Mouse (Mus musculus) liver, embryonic 14.5 days (tissue): ENCODE results near the gene Cfap44. TPM values are rescaled to one million over a fixed set of nuclear protein-coding genes. Genes with fewer than 3 reads are reported as not detected.

ENCODE experiments used
- ATAC-seq: fragments of 200-750 bp; cut with Nextera tagmentation; 2 replicates; pipeline ENCODE4 v1.8.0; 2017; ENCODE audit warnings: moderate number of reproducible peaks, mild to moderate bottlenecking, moderate library complexity; ENCODE audit not compliant: insufficient read depth
- DNase-seq, 3 experiments: peaks; one replicate each; pipeline ENCODE4 v3.0.0-alpha.2; 2012 to 2013; ENCODE audit warnings: low read depth in 3 of 3, low spot score in 3 of 3
- H3K27ac ChIP-seq: fragments of 300-500 bp; sonication (generic); 2 replicates; pipeline ENCODE4 v1.5.1; 2014; ENCODE audit warnings: moderate library complexity, mild to moderate bottlenecking, control low read depth, inconsistent platforms
- H3K27me3 ChIP-seq: fragments of 300-500 bp; sonication (generic); 2 replicates; pipeline ENCODE4 v1.6.1; 2014; ENCODE audit warnings: mild to moderate bottlenecking, low read length, moderate library complexity; ENCODE audit not compliant: control insufficient read depth, insufficient read depth
- H3K36me3 ChIP-seq: fragments of 300-500 bp; sonication (generic); replicated peaks from 2 replicates; pipeline ENCODE4 v1.6.1; 2014; ENCODE audit warnings: low read depth; ENCODE audit not compliant: control insufficient read depth, insufficient read depth
- H3K4me1 ChIP-seq, 2 experiments: fragments of 200-500 bp in 1 of 2; fragments of 300-500 bp in 1 of 2; sonication (generic) in 1 of 2; replicated peaks; 2 replicates each; pipeline ENCODE4 v1.6.1; 2012 to 2014; ENCODE audit warnings: antibody characterized with exemption in 1 of 2, inconsistent platforms in 1 of 2, low read length in 1 of 2; ENCODE audit not compliant: control insufficient read depth in 2 of 2, insufficient read depth in 2 of 2
- H3K4me2 ChIP-seq: fragments of 300-500 bp; sonication (generic); 2 replicates; pipeline ENCODE4 v1.6.1; 2014; ENCODE audit warnings: low read depth, mild to moderate bottlenecking, control low read depth, moderate library complexity
- H3K4me3 ChIP-seq, 2 experiments: fragments of 200-500 bp in 1 of 2; fragments of 300-500 bp in 1 of 2; sonication (generic) in 1 of 2; 2 replicates each; pipeline ENCODE4 v1.5.1; 2012 to 2014; ENCODE audit warnings: low read depth in 2 of 2, low read length in 2 of 2, mild to moderate bottlenecking in 2 of 2, control low read depth in 1 of 2, inconsistent platforms in 1 of 2, moderate library complexity in 1 of 2; ENCODE audit not compliant: insufficient read depth in 1 of 2
- H3K9ac ChIP-seq: fragments of 300-500 bp; sonication (generic); replicated peaks from 2 replicates; pipeline ENCODE4 v1.6.1; 2014; ENCODE audit warnings: mild to moderate bottlenecking, control low read depth, moderate library complexity
- H3K9me3 ChIP-seq: fragments of 300-500 bp; sonication (generic); 2 replicates; pipeline ENCODE4 v1.6.1; 2016; ENCODE audit warnings: low read length, mixed read lengths; ENCODE audit not compliant: control insufficient read depth
- CTCF ChIP-seq: IDR thresholded peaks from 2 replicates; pipeline ENCODE4 v1.5.1; 2016; ENCODE audit warnings: antibody characterized with exemption, low read depth, control low read depth
- EP300 ChIP-seq: IDR thresholded peaks from 2 replicates; pipeline ENCODE4 v1.6.1; 2016; ENCODE audit warnings: antibody characterized with exemption, low read depth
- WGBS: fragments of 180-500 bp; shearing (Covaris S2); extraction: QIAGEN DNeasy Blood & Tissue Kit; methylation state at CpG from one replicate; pipeline ENCODE4 v1.1.7; 2014; ENCODE audit not compliant: insufficient replicate concordance; 5-methylcytosine and 5-hydroxymethylcytosine counted together
- polyA plus RNA-seq, 2 experiments: library from polyadenylated mRNA; depleted of rRNA in 1 of 2; stranded (reverse) in 1 of 2; unstranded in 1 of 2; fragments of >200 nt; fragmentation: Nextera tagmentation in 1 of 2; extraction: Ambion mirVana in 1 of 2; gene quantifications; 2 replicates each; pipeline versions ENCODE4 v1.2.1 to v1.2.3; 2012 to 2014

The Cfap44 gene
- polyA plus RNA-seq, 2 experiments = 0.47 to 0.59 TPM

- H3K36me3 ChIP-seq = no peaks in the 10 kb centered on the region
- no peak overlapping the region for H3K27ac ChIP-seq
- H3K9me3 ChIP-seq = no peaks in the 10 kb centered on the region
- H3K4me3 ChIP-seq = no peak overlapping the region
- ATAC-seq (no peak), DNase-seq (no peak)
- no peak overlapping the region for H3K9ac ChIP-seq
- H3K27me3 ChIP-seq = no peaks in the 10 kb centered on the region
- H3K4me2 ChIP-seq = no peak overlapping the region
- TF ChIP-seq CTCF = no peak
- no peak for TF ChIP-seq EP300
- H3K4me1 ChIP-seq = no peaks in the 10 kb centered on the region
- 65% methylated on average over 8 of the region's 8 CpGs for WGBS
Observed at GRCm38 (mm10) chr16:44529691-44530090, 135.1 kb downstream of the Cfap44 start.

GRCm38 (mm10) chr16:44530191-44530590 is 135.6 kb downstream of the Cfap44 start:
- H3K27me3 ChIP-seq = no peaks in the 10 kb centered on the region
- no peaks in the 10 kb centered on the region for H3K4me1 ChIP-seq
- H3K9ac ChIP-seq = no peak overlapping the region
- ATAC-seq (no peak), DNase-seq (no peak)
- H3K4me2 ChIP-seq = no peak overlapping the region
- no peak overlapping the region for H3K27ac ChIP-seq
- no peak overlapping the region for H3K4me3 ChIP-seq
- TF ChIP-seq CTCF = no peak
- TF ChIP-seq EP300 = no peak
- no peaks in the 10 kb centered on the region for H3K9me3 ChIP-seq
- H3K36me3 ChIP-seq = no peaks in the 10 kb centered on the region
- WGBS = 35% methylated on average over 9 of the region's 9 CpGs

DNA sequence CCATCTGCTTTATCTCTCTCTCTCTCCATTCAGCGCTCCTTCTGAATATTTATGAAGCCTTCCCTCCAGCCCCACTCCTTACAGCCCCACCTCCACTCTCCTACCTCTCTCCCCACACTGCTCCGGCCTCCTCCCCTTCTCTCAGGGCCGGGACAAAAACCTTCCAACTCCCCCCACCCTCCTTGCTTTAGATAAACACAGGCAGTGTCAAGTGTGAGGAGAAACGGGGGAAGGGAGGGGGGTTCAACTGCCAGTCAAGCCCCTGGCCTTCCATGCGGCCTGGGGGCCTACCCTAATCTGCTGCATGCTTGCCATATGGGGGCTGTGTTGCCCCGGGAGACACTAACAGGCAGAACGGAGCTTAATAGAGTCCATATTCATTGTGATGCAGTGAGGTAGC is 136.2 kb downstream of the Cfap44 start:
- Histone ChIP-seq H3K27ac (no peak overlapping the region), H3K4me3 (no peak overlapping the region), H3K9me3 (no peaks in the 10 kb centered on the region), H3K27me3 (no peaks in the 10 kb centered on the region), H3K9ac (no peak overlapping the region), H3K4me2 (no peak overlapping the region), H3K4me1 (no peaks in the 10 kb centered on the region), H3K36me3 (no peaks in the 10 kb centered on the region)
- TF ChIP-seq EP300 = no peak
- no peak for TF ChIP-seq CTCF
- no peak for DNase-seq
- WGBS = 7% methylated on average over 7 of the region's 7 CpGs
- ATAC-seq = no peak

- no peaks in the 10 kb centered on the region for H3K9me3 ChIP-seq
- H3K4me2 ChIP-seq = no peak overlapping the region
- H3K36me3 ChIP-seq = no peaks in the 10 kb centered on the region
- TF ChIP-seq EP300 = no peak
- TF ChIP-seq CTCF = no peak
- H3K4me3 ChIP-seq = no peak overlapping the region
- H3K27ac ChIP-seq = no peak overlapping the region
- H3K9ac ChIP-seq = no peak overlapping the region
- H3K4me1 ChIP-seq = no peaks in the 10 kb centered on the region
- ATAC-seq (no peak), DNase-seq (no peak)
- 53% methylated on average over 12 of the region's 12 CpGs for WGBS
- no peaks in the 10 kb centered on the region for H3K27me3 ChIP-seq
Observed at GRCm38 (mm10) chr16:44531239-44531797, 136.7 kb downstream of the Cfap44 start.

Other genes with a start within 250 kb of the Cfap44 start
- 3.7 and 3.9 TPM in 2 replicates for gene Usf3, start 221.6 kb upstream of the Cfap44 start, polyA plus RNA-seq (2012; rRNA removed)
- gene Usf3, start 221.6 kb upstream of the Cfap44 start, polyA plus RNA-seq (2014; fragmentation: Nextera tagmentation; extraction: Ambion mirVana) = 2.7 and 3.1 TPM in 2 replicates
- gene Sidt1, start 61.6 kb upstream of the Cfap44 start, polyA plus RNA-seq (2012; rRNA removed) = 0.01 and 0.08 TPM in 2 replicates
- not detected in 2 replicates for gene Sidt1, start 61.6 kb upstream of the Cfap44 start, polyA plus RNA-seq (2014; fragmentation: Nextera tagmentation; extraction: Ambion mirVana)
- 6.2 and 8.3 TPM in 2 replicates for gene Spice1, start 47.7 kb upstream of the Cfap44 start, polyA plus RNA-seq (2012; rRNA removed)
- gene Spice1, start 47.7 kb upstream of the Cfap44 start, polyA plus RNA-seq (2014; fragmentation: Nextera tagmentation; extraction: Ambion mirVana) = 4.8 and 9.2 TPM in 2 replicates
- gene Boc, start 164.1 kb downstream of the Cfap44 start, polyA plus RNA-seq (2012; rRNA removed) = 0.27 and 0.28 TPM in 2 replicates
- 0.15 and 0.35 TPM in 2 replicates for gene Boc, start 164.1 kb downstream of the Cfap44 start, polyA plus RNA-seq (2014; fragmentation: Nextera tagmentation; extraction: Ambion mirVana)